Mouse (Mus musculus) cortical plate, adult 2 months (tissue): Measurements from ENCODE around the gene Hsd17b1. TPM values are rescaled to one million over a fixed set of nuclear protein-coding genes. Genes with fewer than 3 reads are reported as not detected.

Source experiments
- H3K27ac ChIP-seq: fragments of 200-500 bp; 2 replicates; pipeline ENCODE4 v1.5.1; 2012; ENCODE audit warnings: low read length, control low read depth, inconsistent platforms; ENCODE audit not compliant: insufficient read depth
- H3K4me1 ChIP-seq: fragments of 200-500 bp; 2 replicates; pipeline ENCODE4 v1.6.1; 2011; ENCODE audit warnings: low read length; ENCODE audit not compliant: control insufficient read depth, insufficient read depth
- H3K4me3 ChIP-seq: fragments of 200-500 bp; 2 replicates; pipeline ENCODE4 v1.5.1; 2011; ENCODE audit warnings: mild to moderate bottlenecking, low read length, control low read depth; ENCODE audit not compliant: insufficient read depth
- CTCF ChIP-seq: fragments of 200-500 bp; IDR thresholded peaks from 2 replicates; pipeline ENCODE4 v1.5.1; 2011; ENCODE audit warnings: mild to moderate bottlenecking, control low read depth, low read length; ENCODE audit not compliant: insufficient read depth; ENCODE audit errors: extremely low read depth
- POLR2A ChIP-seq: fragments of 200-500 bp; IDR thresholded peaks from 2 replicates; pipeline ENCODE4 v1.6.1; 2011; ENCODE audit warnings: mild to moderate bottlenecking, low read length, control low read depth; ENCODE audit not compliant: insufficient read depth; ENCODE audit errors: extremely low read depth
- polyA plus RNA-seq: library from polyadenylated mRNA; depleted of rRNA; stranded (reverse); fragments of >200 nt; gene quantifications from 2 replicates; pipeline ENCODE4 v1.2.3, GENCODE M21; 2012; rRNA removed

The Hsd17b1 gene
- 0.21 and 0.42 TPM in 2 replicates for polyA plus RNA-seq

- H3K27ac ChIP-seq = no peak within 1 kb of the TSS
- H3K4me3 ChIP-seq = no peak within 1 kb of the TSS
- TF ChIP-seq CTCF (no peak), POLR2A (no peak)
- no peaks in the 10 kb centered on the region for H3K4me1 ChIP-seq
These were observed at the start of gene Hsd17b1 for GRCm38 (mm10) chr11:101078121-101078520. Gene Hsd17b1 (plus strand): TSS chr11:101078411.

- TF ChIP-seq CTCF (no peak), POLR2A (no peak)
These were observed 48.9 kb upstream of the Hsd17b1 start for GRCm38 (mm10) chr11:101029320-101029719.

DNA sequence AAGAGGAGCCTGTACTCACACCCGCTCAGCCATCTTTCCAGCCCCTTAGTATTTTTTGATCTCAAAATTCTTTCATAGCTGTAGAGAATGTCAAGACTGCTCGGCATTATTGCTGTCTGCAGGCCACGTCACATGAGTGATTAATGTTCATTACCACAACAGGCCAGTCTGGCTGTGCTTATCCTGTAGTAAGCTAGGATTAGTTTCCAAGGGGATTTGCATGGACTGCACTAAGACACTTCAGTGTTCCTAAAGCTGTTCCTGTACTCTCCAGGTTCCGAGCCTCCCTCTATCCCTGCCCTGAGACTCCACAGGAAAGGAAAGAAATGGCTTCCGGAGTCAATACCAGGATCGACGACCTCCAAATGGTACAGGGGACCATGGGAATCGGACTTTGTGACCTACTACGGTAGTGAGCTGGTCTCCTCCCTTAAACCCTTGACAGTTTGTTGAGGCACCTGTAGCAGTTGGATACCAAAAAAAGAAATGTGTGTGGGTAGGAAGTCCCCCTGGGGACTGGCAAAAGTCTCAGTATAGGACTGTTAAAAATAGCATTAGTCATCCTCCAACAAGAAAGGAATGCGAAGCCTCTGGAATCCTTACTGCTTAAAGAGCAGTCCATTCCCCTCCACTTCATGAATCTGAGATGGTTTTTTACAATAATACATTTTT is 47.9 kb upstream of the Hsd17b1 start:
- peaks cover 6% of the 10 kb centered on the region; the same call in 1 of the 2 replicates for H3K4me1 ChIP-seq
- no peak overlapping the region for H3K4me3 ChIP-seq
- no peak overlapping the region for H3K27ac ChIP-seq
- TF ChIP-seq POLR2A (no peak), CTCF (no peak)

More at GRCm38 (mm10) chr11:101029320-101029719, 48.9 kb upstream of the Hsd17b1 start:
- Histone ChIP-seq H3K4me1 (peaks cover 6% of the 10 kb centered on the region; the same call in 1 of the 2 replicates), H3K27ac (no peak overlapping the region), H3K4me3 (no peak overlapping the region)

GRCm38 (mm10) chr11:101030808-101031156 is 47.4 kb upstream of the Hsd17b1 start:
- H3K4me1 ChIP-seq = peaks cover 6% of the 10 kb centered on the region; the same call in 1 of the 2 replicates
- TF ChIP-seq POLR2A (no peak), CTCF (no peak)
- no peak overlapping the region for H3K27ac ChIP-seq
- no peak overlapping the region for H3K4me3 ChIP-seq

GRCm38 (mm10) chr11:101031470-101031869 is 46.7 kb upstream of the Hsd17b1 start:
- Histone ChIP-seq H3K4me1 (peaks cover 6% of the 10 kb centered on the region; the same call in 1 of the 2 replicates), H3K27ac (no peak overlapping the region), H3K4me3 (no peak overlapping the region)
- TF ChIP-seq POLR2A (no peak), CTCF (no peak)

- H3K27ac ChIP-seq = peak overlapping the region; percentile 54; the same call in 1 of the 2 replicates
- H3K4me3 ChIP-seq = no peak overlapping the region
- TF ChIP-seq POLR2A = no peak
- no peak for TF ChIP-seq CTCF
- H3K4me1 ChIP-seq = peaks cover 4% of the 10 kb centered on the region; the same call in 1 of the 2 replicates
These were observed 44.2 kb upstream of the Hsd17b1 start for GRCm38 (mm10) chr11:101033856-101034500.

DNA sequence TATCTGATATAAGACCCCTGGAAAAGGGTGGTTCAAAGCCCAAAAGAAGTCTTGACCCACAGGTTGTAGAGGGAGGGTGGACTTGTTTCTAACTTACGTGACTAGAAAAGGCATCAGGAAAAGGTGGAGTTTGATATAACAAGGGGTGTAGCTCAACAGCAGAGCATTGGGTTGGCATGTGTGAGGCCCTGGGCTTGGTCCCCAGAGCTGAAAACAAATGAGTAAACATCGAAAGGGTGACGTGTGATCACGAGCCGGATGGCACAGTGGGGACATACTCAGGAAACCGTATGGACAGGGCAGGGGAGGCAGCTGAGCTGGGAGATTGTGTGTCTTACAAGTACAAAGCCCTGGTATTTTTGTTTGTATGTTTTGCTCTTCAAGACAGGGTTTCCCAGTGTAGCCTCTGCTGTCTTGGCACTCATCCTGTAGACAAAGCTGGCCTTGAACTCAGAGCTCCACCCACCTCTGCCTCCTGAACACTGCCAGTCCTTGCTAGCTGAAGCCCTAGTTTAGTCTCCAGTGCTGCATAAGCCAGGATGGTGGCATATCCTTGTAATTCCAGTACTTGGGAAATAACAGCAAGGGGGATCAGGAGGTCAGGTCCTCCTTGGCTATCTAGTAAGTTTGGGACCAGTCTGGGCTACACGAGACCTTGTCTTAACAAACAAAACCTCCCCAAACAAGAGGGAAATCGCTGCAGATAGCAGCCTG is 43.4 kb upstream of the Hsd17b1 start:
- peaks cover 4% of the 10 kb centered on the region; the same call in 1 of the 2 replicates for H3K4me1 ChIP-seq
- 0 out of 2 replicates have a peak overlapping the region, but pooled peaks have one; percentile 22 for H3K27ac ChIP-seq
- no peak overlapping the region for H3K4me3 ChIP-seq
- TF ChIP-seq CTCF (no peak), POLR2A (no peak)

DNA sequence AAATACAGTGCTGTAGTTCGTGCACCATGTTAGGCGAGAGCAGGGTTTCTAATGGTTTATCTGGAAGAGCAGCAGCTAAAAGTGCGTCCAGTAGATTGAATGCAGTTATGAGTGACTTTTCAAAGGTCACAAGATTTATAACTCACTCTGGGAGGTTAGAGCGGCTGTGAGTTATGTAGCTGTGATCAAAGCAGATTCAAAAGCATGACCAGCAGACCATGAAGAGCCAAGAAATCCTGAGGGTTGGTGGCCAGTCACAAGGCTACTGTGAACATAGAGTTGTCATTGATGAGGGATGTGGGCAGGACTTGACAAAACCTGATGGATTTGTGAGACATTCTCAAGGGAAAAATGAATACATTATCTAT is 42.9 kb upstream of the Hsd17b1 start:
- no peak overlapping the region for H3K4me3 ChIP-seq
- H3K27ac ChIP-seq = 0 out of 2 replicates have a peak overlapping the region, but pooled peaks have one; percentile 22
- TF ChIP-seq CTCF = no peak
- TF ChIP-seq POLR2A = no peak
- H3K4me1 ChIP-seq = peaks cover 1% of the 10 kb centered on the region; the same call in 1 of the 2 replicates

- H3K4me3 ChIP-seq = no peak overlapping the region
- H3K4me1 ChIP-seq = no peaks in the 10 kb centered on the region
- TF ChIP-seq CTCF (no peak), POLR2A (no peak)
- H3K27ac ChIP-seq = no peak overlapping the region
These were observed 40.4 kb upstream of the Hsd17b1 start for GRCm38 (mm10) chr11:101037795-101038194.
